Mouse (Mus musculus) embryonic facial prominence, embryonic 11.5 days (tissue): Measurements from ENCODE around the gene Poll. TPM values are rescaled to one million over a fixed set of nuclear protein-coding genes. Genes with fewer than 3 reads are reported as not detected.

ENCODE experiments used
- ATAC-seq: fragments of 200-750 bp; cut with Nextera tagmentation; replicated peaks from 2 replicates; pipeline ENCODE4 v1.8.0; 2017; ENCODE audit warnings: low read depth; ENCODE audit not compliant: insufficient number of reproducible peaks, low FRiP score, low TSS enrichment
- DNase-seq: peaks from one replicate; pipeline ENCODE4 v3.0.0-alpha.2; 2015; ENCODE audit warnings: low spot score
- H3K27ac ChIP-seq: fragments of 300-500 bp; sonication (generic); replicated peaks from 2 replicates; pipeline ENCODE4 v1.5.1; 2014; ENCODE audit warnings: mild to moderate bottlenecking, low read depth, low read length, control low read depth
- H3K27me3 ChIP-seq: fragments of 300-500 bp; sonication (generic); 2 replicates; pipeline ENCODE4 v1.6.1; 2014; ENCODE audit warnings: mild to moderate bottlenecking, low read length, moderate library complexity, mixed read lengths; ENCODE audit not compliant: control insufficient read depth, insufficient read depth
- H3K36me3 ChIP-seq: fragments of 300-500 bp; sonication (generic); replicated peaks from 2 replicates; pipeline ENCODE4 v1.6.1; 2014; ENCODE audit warnings: low read depth, mild to moderate bottlenecking, low read length, moderate library complexity, mixed read lengths; ENCODE audit not compliant: control insufficient read depth, insufficient read depth
- H3K4me1 ChIP-seq: fragments of 300-500 bp; sonication (generic); 2 replicates; pipeline ENCODE4 v1.6.1; 2014; ENCODE audit warnings: low read length, mixed read lengths; ENCODE audit not compliant: control insufficient read depth, insufficient read depth
- H3K4me2 ChIP-seq: fragments of 300-500 bp; sonication (generic); 2 replicates; pipeline ENCODE4 v1.6.1; 2014; ENCODE audit warnings: low read depth, mild to moderate bottlenecking, control low read depth, low read length, moderate library complexity
- H3K4me3 ChIP-seq: fragments of 300-500 bp; sonication (generic); 2 replicates; pipeline ENCODE4 v1.5.1; 2014; ENCODE audit warnings: low read depth, low read length, control low read depth
- H3K9ac ChIP-seq: fragments of 300-500 bp; sonication (generic); replicated peaks from 2 replicates; pipeline ENCODE4 v1.6.1; 2014; ENCODE audit warnings: mild to moderate bottlenecking, control low read depth, low read length
- H3K9me3 ChIP-seq: fragments of 300-500 bp; sonication (generic); replicated peaks from 2 replicates; pipeline ENCODE4 v1.6.1; 2016; ENCODE audit warnings: mild to moderate bottlenecking, low read length, inconsistent platforms, mixed read lengths; ENCODE audit not compliant: control insufficient read depth
- WGBS: fragments of 180-500 bp; shearing (Covaris S2); extraction: QIAGEN DNeasy Blood & Tissue Kit; methylation state at CpG from one replicate; pipeline ENCODE4 v1.1.7; 2014; 5-methylcytosine and 5-hydroxymethylcytosine counted together
- polyA plus RNA-seq: library from polyadenylated mRNA; unstranded; fragments of >200 nt; fragmentation: Nextera tagmentation; extraction: Ambion mirVana; gene quantifications from 2 replicates; pipeline ENCODE4 v1.2.1, GENCODE M21; 2014

Poll gene
- polyA plus RNA-seq, 1 experiment from 2014 or later: 15.3 TPM

DNA sequence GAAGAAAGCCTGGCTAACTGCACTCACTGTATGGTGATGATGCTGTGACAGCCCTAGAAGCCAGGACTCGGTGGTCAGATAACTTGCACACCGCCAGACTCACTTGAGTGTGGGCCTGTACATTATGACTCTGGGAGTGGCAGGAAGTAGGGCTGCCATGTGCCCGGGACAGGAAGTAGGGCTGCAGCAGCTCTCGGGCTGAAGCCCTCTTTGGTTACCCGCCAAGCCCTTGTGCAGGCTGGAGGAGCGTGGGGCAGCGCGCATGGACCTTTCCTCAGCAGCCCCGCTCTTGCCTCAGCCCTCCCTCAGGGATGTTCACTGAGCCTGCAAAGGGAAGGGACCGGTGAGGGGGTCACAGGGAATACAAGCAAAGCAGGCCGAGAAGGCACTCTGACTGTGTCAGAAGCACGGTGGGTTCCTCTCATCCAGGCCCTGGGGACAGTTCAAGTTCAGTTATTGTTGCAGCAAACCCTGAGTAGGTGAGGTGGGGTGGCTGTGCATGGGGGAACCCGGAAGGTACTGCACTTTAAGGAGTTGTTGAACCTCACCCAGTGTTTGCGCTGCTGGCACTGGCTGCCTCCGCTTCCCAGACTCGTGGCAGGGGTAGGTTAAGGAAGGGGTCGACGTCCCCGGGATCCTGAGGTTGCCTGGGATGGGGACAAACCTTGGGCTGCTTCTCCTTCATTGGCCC is 14.8 kb upstream of the Poll start:
- 41% methylated on average over 19 of the region's 19 CpGs for WGBS
- Histone ChIP-seq H3K9ac (no peak overlapping the region; the same call in 1 of the 2 replicates), H3K27ac (peak overlapping the region; percentile 36; the same call in 1 of the 2 replicates), H3K27me3 (no peaks in the 10 kb centered on the region), H3K36me3 (no peaks in the 10 kb centered on the region; the same call in 1 of the 2 replicates), H3K4me2 (no peak overlapping the region), H3K9me3 (no peaks in the 10 kb centered on the region), H3K4me1 (peaks cover 19% of the 10 kb centered on the region), H3K4me3 (no peak overlapping the region)
- no peak for DNase-seq
- no peak for ATAC-seq

DNA sequence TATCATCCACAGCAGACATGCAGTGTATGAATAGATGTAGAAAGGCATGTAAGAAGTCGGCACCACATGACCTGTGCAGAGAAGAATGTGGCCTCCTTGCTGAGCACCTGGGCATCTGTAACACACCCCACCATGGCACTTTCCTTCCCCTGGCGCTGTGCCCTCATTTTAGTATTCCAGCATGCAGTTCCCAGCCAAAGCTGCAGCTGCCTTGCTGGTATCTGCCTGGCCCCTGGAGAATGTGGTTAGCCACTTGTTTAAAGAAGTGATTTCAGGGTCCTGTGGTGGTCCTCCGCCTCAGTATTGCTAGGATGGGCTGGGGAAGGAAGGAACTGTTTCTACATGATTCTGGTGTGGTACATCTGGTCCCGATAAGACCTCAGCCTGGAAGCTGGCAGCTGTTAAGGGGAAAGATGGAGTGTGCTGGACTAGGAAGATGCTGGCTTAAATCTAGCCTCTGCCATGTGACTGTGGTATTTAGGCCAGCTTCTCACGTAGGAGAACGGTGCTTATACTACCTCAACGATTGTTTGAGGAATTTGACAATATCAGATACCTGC is 14.1 kb upstream of the Poll start:
- no peaks in the 10 kb centered on the region for H3K9me3 ChIP-seq
- H3K27ac ChIP-seq: no peak overlapping the region
- no peaks in the 10 kb centered on the region; the same call in 1 of the 2 replicates for H3K36me3 ChIP-seq
- no peak overlapping the region for H3K4me2 ChIP-seq
- 77% methylated on average over 7 of the region's 7 CpGs for WGBS
- H3K4me3 ChIP-seq: no peak overlapping the region
- no peak for ATAC-seq
- DNase-seq: no peak
- peaks cover 19% of the 10 kb centered on the region for H3K4me1 ChIP-seq
- no peaks in the 10 kb centered on the region for H3K27me3 ChIP-seq
- H3K9ac ChIP-seq: no peak overlapping the region

DNA sequence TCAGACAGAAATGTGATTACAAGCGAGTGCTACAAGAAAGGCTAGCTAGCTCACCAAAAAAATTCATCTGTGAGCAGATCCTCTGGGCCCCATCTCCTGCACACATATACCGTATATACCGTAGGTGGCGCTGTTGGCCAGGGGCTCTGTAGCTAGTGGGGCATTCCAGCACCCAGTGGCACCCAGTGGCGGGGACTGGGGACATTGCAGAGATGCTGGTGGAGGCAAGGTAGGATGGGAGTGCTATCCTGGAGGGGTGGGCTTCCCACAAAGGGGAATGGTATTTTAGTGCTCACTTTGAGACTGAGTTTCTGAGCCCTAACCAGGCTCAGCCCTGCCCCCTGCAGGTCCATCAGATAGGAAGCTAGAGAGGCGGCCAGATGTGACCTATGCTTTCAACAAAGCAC is 13.5 kb upstream of the Poll start:
- no peaks in the 10 kb centered on the region for H3K27me3 ChIP-seq
- 21% methylated on average over 6 of the region's 6 CpGs for whole genome bisulfite sequencing
- H3K36me3 ChIP-seq: no peaks in the 10 kb centered on the region; the same call in 1 of the 2 replicates

DNA sequence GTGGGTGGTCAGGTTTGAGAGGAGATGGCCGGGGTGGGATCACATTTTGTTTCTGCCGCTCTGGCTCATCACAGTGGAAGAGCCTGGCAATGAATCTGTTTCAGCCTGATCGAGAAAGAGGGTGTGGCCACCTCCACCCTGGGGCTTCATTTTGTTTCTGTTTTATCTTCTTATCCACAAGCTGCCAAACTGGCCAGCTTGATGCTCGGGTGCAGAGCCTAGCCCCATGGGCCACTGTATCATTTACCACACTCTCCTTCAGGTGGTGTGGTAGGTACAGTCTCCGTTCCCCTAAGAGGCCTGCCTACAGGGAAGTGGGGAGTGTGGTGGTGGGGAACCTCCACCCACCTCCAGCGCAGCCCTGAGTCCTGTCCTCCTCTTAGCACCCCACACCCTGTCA is 12.7 kb upstream of the Poll start:
- DNase-seq: no peak
- no peak for ATAC-seq
- no peak overlapping the region for H3K9ac ChIP-seq
- H3K4me3 ChIP-seq: no peak overlapping the region
- no peaks in the 10 kb centered on the region; the same call in 1 of the 2 replicates for H3K36me3 ChIP-seq
- H3K4me2 ChIP-seq: no peak overlapping the region
- no peaks in the 10 kb centered on the region for H3K27me3 ChIP-seq
- H3K27ac ChIP-seq: no peak overlapping the region
- H3K4me1 ChIP-seq: peaks cover 19% of the 10 kb centered on the region
- WGBS: 77% methylated on average over 6 of the region's 6 CpGs
- no peaks in the 10 kb centered on the region for H3K9me3 ChIP-seq

More for the DNA sequence above, 13.5 kb upstream of the Poll start:
- peak; percentile 75 for DNase-seq
- Histone ChIP-seq H3K9me3 (no peaks in the 10 kb centered on the region), H3K27ac (no peak overlapping the region), H3K4me1 (peaks cover 19% of the 10 kb centered on the region), H3K4me2 (no peak overlapping the region), H3K9ac (no peak overlapping the region), H3K4me3 (no peak overlapping the region)
- ATAC-seq: peak; percentile 58; the same call in 1 of the 2 replicates

DNA sequence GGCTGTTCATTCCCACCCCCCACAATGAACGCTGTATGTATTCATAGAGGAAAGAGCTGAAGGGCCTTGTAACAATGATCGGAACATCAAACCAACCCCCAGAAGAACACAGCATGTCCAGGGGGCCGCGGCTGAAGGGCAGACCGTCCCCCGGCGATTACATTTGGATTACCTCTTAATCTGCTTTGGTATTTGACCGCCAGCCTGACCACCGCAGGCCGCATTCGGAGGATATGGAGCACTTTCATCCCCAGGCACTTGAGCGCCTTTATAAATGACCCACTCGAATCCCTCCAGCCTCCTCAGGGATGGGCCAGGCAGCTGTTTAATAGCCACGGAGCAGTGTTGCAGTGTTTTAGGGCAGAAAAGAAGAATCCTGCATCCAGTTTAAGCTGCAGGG is 7.0 kb upstream of the Poll start:
- Histone ChIP-seq H3K9ac (no peak overlapping the region; the same call in 1 of the 2 replicates), H3K27ac (no peak overlapping the region), H3K27me3 (no peaks in the 10 kb centered on the region), H3K36me3 (no peaks in the 10 kb centered on the region), H3K4me3 (no peak overlapping the region), H3K9me3 (no peaks in the 10 kb centered on the region), H3K4me1 (peaks cover 4% of the 10 kb centered on the region), H3K4me2 (no peak overlapping the region)
- 24% methylated on average over 14 of the region's 14 CpGs for WGBS
- ATAC-seq: no peak
- DNase-seq: no peak

DNA sequence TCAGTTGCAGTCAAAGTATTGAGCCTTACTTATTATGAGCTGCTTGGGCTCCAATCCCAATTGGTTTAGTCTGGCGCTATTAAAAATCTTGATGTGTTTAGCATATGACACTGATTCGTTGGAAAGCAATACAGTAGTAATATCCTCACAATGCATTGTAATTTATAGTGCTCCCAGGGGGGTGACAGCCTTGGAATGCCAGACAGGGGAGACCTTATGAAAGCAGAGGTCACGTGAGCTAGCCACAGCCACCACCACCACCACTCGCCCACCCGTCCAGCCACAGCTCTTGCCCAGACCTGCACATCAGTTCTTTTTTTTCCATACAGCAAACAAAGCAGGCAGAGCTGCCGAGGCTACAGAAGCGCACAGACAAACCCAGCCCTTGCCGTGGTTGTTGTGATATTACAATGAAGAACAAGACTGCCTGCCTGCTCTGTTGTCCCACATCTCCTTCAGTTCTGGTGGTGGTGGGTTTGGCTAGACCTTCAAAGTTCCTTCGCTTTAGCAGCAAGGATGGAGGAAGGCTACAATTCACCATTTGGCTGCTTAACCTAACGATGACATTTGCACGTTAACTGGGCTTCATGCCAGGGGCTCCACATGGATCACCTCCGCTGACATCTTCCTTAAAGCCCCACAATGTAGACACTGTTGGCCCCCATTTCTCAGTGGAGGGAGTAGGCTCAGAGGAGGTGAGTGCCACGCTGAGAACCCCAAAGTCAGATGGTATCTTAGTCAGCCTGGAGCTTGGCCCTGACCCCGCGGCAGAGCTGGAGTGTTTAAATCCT is 5.8 kb upstream of the Poll start:
- Histone ChIP-seq H3K36me3 (no peaks in the 10 kb centered on the region), H3K4me3 (no peak overlapping the region), H3K4me1 (peaks cover 4% of the 10 kb centered on the region), H3K9me3 (no peaks in the 10 kb centered on the region), H3K27ac (no peak overlapping the region), H3K9ac (no peak overlapping the region), H3K4me2 (no peak overlapping the region), H3K27me3 (no peaks in the 10 kb centered on the region)
- no peak for ATAC-seq
- DNase-seq: no peak
- WGBS: 62% methylated on average over 15 of the region's 15 CpGs

DNA sequence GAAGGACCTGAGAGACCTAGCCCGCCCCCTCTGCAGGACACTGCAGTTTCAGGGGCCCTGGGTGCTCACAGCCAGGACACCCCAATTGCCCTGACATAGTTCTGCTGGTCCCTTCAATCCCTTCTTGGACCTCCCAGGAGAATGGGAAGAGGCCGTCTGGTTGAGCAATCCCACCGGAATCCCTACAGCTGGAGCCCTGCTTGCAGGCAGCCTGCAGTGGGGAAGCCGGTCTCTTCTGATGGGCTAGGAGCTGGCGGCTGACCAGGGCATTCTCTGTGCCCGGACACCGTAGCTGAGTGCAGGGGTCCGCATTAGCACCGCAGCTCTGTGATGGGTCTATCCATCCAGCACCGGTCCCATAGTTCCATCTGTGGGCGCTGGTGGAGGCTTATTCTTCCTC is 6.2 kb downstream of the Poll start:
- H3K9ac ChIP-seq: no peak overlapping the region
- WGBS: 94% methylated on average over 11 of the region's 11 CpGs
- no peaks in the 10 kb centered on the region for H3K4me1 ChIP-seq
- no peak for DNase-seq
- no peak for ATAC-seq
- H3K9me3 ChIP-seq: no peaks in the 10 kb centered on the region
- H3K27ac ChIP-seq: no peak overlapping the region
- H3K4me3 ChIP-seq: no peak overlapping the region
- no peak overlapping the region for H3K4me2 ChIP-seq
- no peaks in the 10 kb centered on the region for H3K27me3 ChIP-seq
- H3K36me3 ChIP-seq: no peaks in the 10 kb centered on the region

DNA sequence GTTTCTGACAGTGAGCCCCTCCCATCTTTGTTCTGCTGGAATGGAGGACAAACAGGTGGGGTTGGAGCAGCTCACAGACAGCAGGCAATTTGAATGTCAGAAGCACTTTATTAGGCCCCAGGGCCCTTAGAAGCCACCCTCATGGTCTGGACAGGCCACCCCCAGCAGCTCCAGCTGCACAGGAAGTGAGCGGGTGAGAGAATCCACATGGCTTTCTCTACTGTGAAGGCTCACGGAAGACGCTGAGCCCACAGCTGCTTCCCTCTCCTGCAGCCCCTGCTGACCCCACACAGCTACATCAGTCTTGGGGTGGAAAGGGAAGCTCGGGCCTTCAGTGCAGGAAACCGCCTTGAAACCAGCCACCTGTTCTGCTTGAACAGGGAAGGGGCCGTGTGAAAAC is 8.1 kb downstream of the Poll start:
- Histone ChIP-seq H3K4me1 (no peaks in the 10 kb centered on the region; the same call in 1 of the 2 replicates), H3K4me3 (no peak overlapping the region), H3K9me3 (no peaks in the 10 kb centered on the region), H3K9ac (no peak overlapping the region), H3K4me2 (no peak overlapping the region), H3K36me3 (no peaks in the 10 kb centered on the region), H3K27ac (no peak overlapping the region), H3K27me3 (no peaks in the 10 kb centered on the region)
- ATAC-seq (no peak), DNase-seq (no peak)
- WGBS: 57% methylated on average over 6 of the region's 6 CpGs
